Mouse (Mus musculus) liver, embryonic 14.5 days (tissue): Measurements from ENCODE around the gene Ticam1. TPM values are rescaled to one million over a fixed set of nuclear protein-coding genes. Genes with fewer than 3 reads are reported as not detected.

Experiments
- ATAC-seq: fragments of 200-750 bp; cut with Nextera tagmentation; 2 replicates; pipeline ENCODE4 v1.8.0; 2017; ENCODE audit warnings: moderate number of reproducible peaks, mild to moderate bottlenecking, moderate library complexity; ENCODE audit not compliant: insufficient read depth
- DNase-seq, 3 experiments: peaks; one replicate each; pipeline ENCODE4 v3.0.0-alpha.2; 2012 to 2013; ENCODE audit warnings: low read depth in 3 of 3, low spot score in 3 of 3
- H3K27ac ChIP-seq: fragments of 300-500 bp; sonication (generic); 2 replicates; pipeline ENCODE4 v1.5.1; 2014; ENCODE audit warnings: moderate library complexity, mild to moderate bottlenecking, control low read depth, inconsistent platforms
- H3K27me3 ChIP-seq: fragments of 300-500 bp; sonication (generic); 2 replicates; pipeline ENCODE4 v1.6.1; 2014; ENCODE audit warnings: mild to moderate bottlenecking, low read length, moderate library complexity; ENCODE audit not compliant: control insufficient read depth, insufficient read depth
- H3K36me3 ChIP-seq: fragments of 300-500 bp; sonication (generic); replicated peaks from 2 replicates; pipeline ENCODE4 v1.6.1; 2014; ENCODE audit warnings: low read depth; ENCODE audit not compliant: control insufficient read depth, insufficient read depth
- H3K4me1 ChIP-seq, 2 experiments: fragments of 200-500 bp in 1 of 2; fragments of 300-500 bp in 1 of 2; sonication (generic) in 1 of 2; replicated peaks; 2 replicates each; pipeline ENCODE4 v1.6.1; 2012 to 2014; ENCODE audit warnings: antibody characterized with exemption in 1 of 2, inconsistent platforms in 1 of 2, low read length in 1 of 2; ENCODE audit not compliant: control insufficient read depth in 2 of 2, insufficient read depth in 2 of 2
- H3K4me2 ChIP-seq: fragments of 300-500 bp; sonication (generic); 2 replicates; pipeline ENCODE4 v1.6.1; 2014; ENCODE audit warnings: low read depth, mild to moderate bottlenecking, control low read depth, moderate library complexity
- H3K4me3 ChIP-seq, 2 experiments: fragments of 200-500 bp in 1 of 2; fragments of 300-500 bp in 1 of 2; sonication (generic) in 1 of 2; 2 replicates each; pipeline ENCODE4 v1.5.1; 2012 to 2014; ENCODE audit warnings: low read depth in 2 of 2, low read length in 2 of 2, mild to moderate bottlenecking in 2 of 2, control low read depth in 1 of 2, inconsistent platforms in 1 of 2, moderate library complexity in 1 of 2; ENCODE audit not compliant: insufficient read depth in 1 of 2
- H3K9ac ChIP-seq: fragments of 300-500 bp; sonication (generic); replicated peaks from 2 replicates; pipeline ENCODE4 v1.6.1; 2014; ENCODE audit warnings: mild to moderate bottlenecking, control low read depth, moderate library complexity
- H3K9me3 ChIP-seq: fragments of 300-500 bp; sonication (generic); 2 replicates; pipeline ENCODE4 v1.6.1; 2016; ENCODE audit warnings: low read length, mixed read lengths; ENCODE audit not compliant: control insufficient read depth
- CTCF ChIP-seq: IDR thresholded peaks from 2 replicates; pipeline ENCODE4 v1.5.1; 2016; ENCODE audit warnings: antibody characterized with exemption, low read depth, control low read depth
- EP300 ChIP-seq: IDR thresholded peaks from 2 replicates; pipeline ENCODE4 v1.6.1; 2016; ENCODE audit warnings: antibody characterized with exemption, low read depth
- WGBS: fragments of 180-500 bp; shearing (Covaris S2); extraction: QIAGEN DNeasy Blood & Tissue Kit; methylation state at CpG from one replicate; pipeline ENCODE4 v1.1.7; 2014; ENCODE audit not compliant: insufficient replicate concordance; 5-methylcytosine and 5-hydroxymethylcytosine counted together
- polyA plus RNA-seq, 2 experiments: library from polyadenylated mRNA; depleted of rRNA in 1 of 2; stranded (reverse) in 1 of 2; unstranded in 1 of 2; fragments of >200 nt; fragmentation: Nextera tagmentation in 1 of 2; extraction: Ambion mirVana in 1 of 2; gene quantifications; 2 replicates each; pipeline versions ENCODE4 v1.2.1 to v1.2.3; 2012 to 2014

Gene Ticam1
- polyA plus RNA-seq, 2 experiments: 3.4 to 4.9 TPM

DNA sequence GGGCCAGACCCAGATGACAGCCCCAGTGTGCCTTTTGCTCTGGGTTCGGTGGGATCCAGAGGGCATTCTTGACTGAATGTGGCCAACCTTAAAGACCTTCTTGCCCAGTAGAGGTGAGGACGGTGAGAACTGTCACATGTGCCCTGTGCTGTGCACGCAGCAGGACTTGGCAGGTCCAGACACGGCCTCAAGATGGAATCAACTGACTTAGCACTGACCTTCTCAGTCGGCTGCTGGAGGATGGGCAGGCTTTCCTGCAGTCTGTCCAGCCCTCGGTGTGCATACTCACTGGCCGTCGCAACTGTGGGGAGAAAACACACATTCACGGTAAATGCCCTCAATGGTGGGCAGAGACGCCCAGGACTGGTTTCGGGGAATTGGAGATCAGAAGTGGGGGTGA is 9.4 kb upstream of the Ticam1 start:
- Histone ChIP-seq H3K27ac (no peak overlapping the region), H3K27me3 (no peaks in the 10 kb centered on the region), H3K4me3 (no peak overlapping the region), H3K36me3 (peaks cover 6% of the 10 kb centered on the region), H3K9ac (no peak overlapping the region), H3K4me2 (no peak overlapping the region), H3K9me3 (no peaks in the 10 kb centered on the region), H3K4me1 (peaks cover 38 to 48% of the 10 kb centered on the region in 2 experiments)
- WGBS: 84% methylated on average over 11 of the region's 11 CpGs
- DNase-seq (no peak), ATAC-seq (no peak)
- TF ChIP-seq CTCF: no peak

DNA sequence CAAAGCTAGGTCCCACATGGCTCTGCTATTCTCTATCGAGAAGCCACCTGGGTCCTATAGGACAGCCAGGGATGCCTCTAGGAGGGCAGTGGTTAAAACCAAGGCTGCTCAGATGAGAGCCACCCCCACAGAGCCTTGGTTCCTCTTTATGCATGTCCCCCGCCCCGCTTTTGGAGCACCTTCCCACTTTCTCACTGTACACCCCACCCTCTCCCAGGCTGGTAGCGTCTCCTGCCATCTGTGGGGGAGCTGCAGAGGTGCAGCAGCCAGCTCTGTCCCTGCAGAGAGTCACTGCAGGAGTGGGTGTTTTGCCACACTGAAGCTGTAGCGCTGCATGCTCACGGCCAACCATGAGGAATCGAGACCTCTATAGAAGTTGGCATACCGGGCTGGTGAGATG is 6.7 kb upstream of the Ticam1 start:
- WGBS: 65% methylated on average over 8 of the region's 8 CpGs
- no peak overlapping the region for H3K27ac ChIP-seq
- peaks cover 23 to 27% of the 10 kb centered on the region in 2 experiments for H3K4me1 ChIP-seq
- ATAC-seq (no peak), DNase-seq (no peak)
- H3K4me3 ChIP-seq: no peak overlapping the region
- no peaks in the 10 kb centered on the region for H3K9me3 ChIP-seq
- H3K9ac ChIP-seq: no peak overlapping the region
- H3K36me3 ChIP-seq: peaks cover 6% of the 10 kb centered on the region
- H3K27me3 ChIP-seq: no peaks in the 10 kb centered on the region
- H3K4me2 ChIP-seq: no peak overlapping the region
- TF ChIP-seq EP300: no peak
- no peak for TF ChIP-seq CTCF

DNA sequence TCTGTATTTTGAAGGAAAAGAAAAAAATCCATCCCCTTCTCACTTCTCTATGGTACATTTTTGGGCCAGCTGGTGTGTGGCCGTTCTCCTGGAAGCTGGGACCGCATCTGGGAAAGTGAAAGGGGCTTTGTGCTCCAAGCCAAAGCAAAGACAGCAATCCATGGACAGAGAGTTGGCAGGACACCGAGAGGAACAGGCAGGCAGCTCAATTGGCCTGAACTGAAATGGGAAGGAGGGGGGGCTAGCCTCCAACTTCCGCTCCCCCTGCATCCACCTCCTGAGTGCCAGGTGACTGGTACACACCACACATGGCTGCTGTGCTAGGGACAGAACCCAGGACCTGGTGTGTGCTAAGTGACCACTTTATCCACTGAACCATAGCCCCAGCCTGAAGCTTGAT is 6.2 kb upstream of the Ticam1 start:
- Histone ChIP-seq H3K4me2 (no peak overlapping the region), H3K4me1 (peaks cover 22 to 26% of the 10 kb centered on the region in 2 experiments), H3K36me3 (peaks cover 6% of the 10 kb centered on the region), H3K27me3 (no peaks in the 10 kb centered on the region), H3K9me3 (no peaks in the 10 kb centered on the region), H3K27ac (no peak overlapping the region), H3K4me3 (no peak overlapping the region), H3K9ac (no peak overlapping the region)
- TF ChIP-seq EP300 (no peak), CTCF (no peak)
- WGBS: 84% methylated on average over 4 of the region's 4 CpGs
- DNase-seq: no peak
- ATAC-seq: no peak

- 73% methylated on average over 12 of the region's 12 CpGs for WGBS
- ATAC-seq (no peak), DNase-seq (no peak)
- Histone ChIP-seq H3K27ac (no peak overlapping the region), H3K9me3 (no peaks in the 10 kb centered on the region), H3K36me3 (peaks cover 6% of the 10 kb centered on the region), H3K27me3 (no peaks in the 10 kb centered on the region), H3K4me1 (peaks cover 21 to 23% of the 10 kb centered on the region in 2 experiments), H3K4me2 (no peak overlapping the region), H3K4me3 (no peak overlapping the region), H3K9ac (no peak overlapping the region; the same call in 1 of the 2 replicates)
- TF ChIP-seq CTCF (no peak), EP300 (no peak)
Observed at GRCm38 (mm10) chr17:56281193-56281592, 4.6 kb upstream of the Ticam1 start.

GRCm38 (mm10) chr17:56279481-56280155 is 3.0 kb upstream of the Ticam1 start:
- TF ChIP-seq CTCF (no peak), EP300 (no peak)
- no peak for ATAC-seq
- no peak overlapping the region for H3K27ac ChIP-seq
- no peaks in the 10 kb centered on the region; the same call in 1 of the 2 replicates for H3K36me3 ChIP-seq
- no peaks in the 10 kb centered on the region for H3K27me3 ChIP-seq
- H3K4me2 ChIP-seq: no peak overlapping the region
- no peak overlapping the region for H3K4me3 ChIP-seq
- no peaks in the 10 kb centered on the region for H3K9me3 ChIP-seq
- no peak for DNase-seq
- WGBS: 82% methylated on average over 12 of the region's 12 CpGs
- H3K4me1 ChIP-seq: peaks cover 24 to 28% of the 10 kb centered on the region in 2 experiments
- no peak overlapping the region for H3K9ac ChIP-seq
